Mouse (Mus musculus): ENCODE data around the gene Adra1b.

GRCm38 (mm10) chr11:43930191-43930590 lies 29.2 kb upstream of the Adra1b start:
- TF ChIP-seq CTCF (IDR thresholded peaks at IDR 0.05; ENCODE audit: control insufficient read depth, insufficient read depth, insufficient read length) = no peak
- TF ChIP-seq MAX (IDR thresholded peaks at IDR 0.05) = no peak
- TF ChIP-seq MYOD1 (IDR thresholded peaks at IDR 0.05; ENCODE audit: control insufficient read depth, insufficient read length, low read depth) = no peak
- no peak for TF ChIP-seq MYOG (IDR thresholded peaks at IDR 0.05; ENCODE audit: control insufficient read depth, extremely low read depth, insufficient read length)
- TF ChIP-seq USF1 (IDR thresholded peaks at IDR 0.05; ENCODE audit: low read depth) = no peak
- TF ChIP-seq CEBPB (IDR thresholded peaks at IDR 0.05; ENCODE audit: low read depth) = no peak
